ENCODE assay signal across 18 mouse cellular contexts in genomic region chr3:135042195-135042594, GRCm38 (mm10).
DNase-seq lines count a peak whose midpoint lies in the region; ATAC-seq lines count a peak whose summit lies in the region.
"Had no signal": no experiment of that assay in that cellular context is flagged by ENCODE, and none has a peak within 500 bp of the region (broad histone marks: within the 10 kb centered on the region; RNA-seq: fewer than 3 reads in every experiment).

No protein-coding gene starts in this region.

- no peak overlapping the region for H3K4me3 ChIP-seq in embryonic facial prominence, embryonic 11.5 days (ENCODE audit: low read depth, low read length)
- H3K4me3 ChIP-seq in embryonic facial prominence, embryonic 10.5 days = no peak overlapping the region
- no peak overlapping the region for H3K4me3 ChIP-seq in neural tube, embryonic 14.5 days (ENCODE audit: low read depth, low read length)
- H3K4me3 ChIP-seq in neural tube, embryonic 15.5 days (replicated peaks) = no peak overlapping the region
- H3K4me3 ChIP-seq: forebrain, embryonic 15.5 days; heart, embryonic 13.5 days; stomach, embryonic 15.5 days had no signal

- WGBS in embryonic facial prominence, embryonic 11.5 days = 49% methylated on average over 4 of the region's 4 CpGs
- 56% methylated on average over 4 of the region's 4 CpGs for WGBS in embryonic facial prominence, embryonic 10.5 days
- WGBS in neural tube, embryonic 14.5 days = 38% methylated on average over 4 of the region's 4 CpGs
- WGBS in neural tube, embryonic 15.5 days = 47% methylated on average over 4 of the region's 4 CpGs

- H3K36me3 ChIP-seq in embryonic facial prominence, embryonic 11.5 days (replicated peaks; ENCODE audit: control insufficient read depth, insufficient read depth, low read depth, low read length) = no peaks in the 10 kb centered on the region
- H3K36me3 ChIP-seq in embryonic facial prominence, embryonic 10.5 days (replicated peaks) = no peaks in the 10 kb centered on the region
- H3K36me3 ChIP-seq in neural tube, embryonic 14.5 days (ENCODE audit: control insufficient read depth, insufficient read depth, low read length) = no peaks in the 10 kb centered on the region
- no peaks in the 10 kb centered on the region for H3K36me3 ChIP-seq in neural tube, embryonic 15.5 days
- H3K36me3 ChIP-seq: forebrain, embryonic 15.5 days; G1E; heart, embryonic 13.5 days; stomach, embryonic 15.5 days had no signal

- no peaks in the 10 kb centered on the region for H3K4me1 ChIP-seq in embryonic facial prominence, embryonic 11.5 days (ENCODE audit: control insufficient read depth, insufficient read depth, low read length)
- 0 out of 2 replicates have a peak, but pooled peaks cover 3% of the 10 kb centered on the region for H3K4me1 ChIP-seq in embryonic facial prominence, embryonic 10.5 days
- no peaks in the 10 kb centered on the region for H3K4me1 ChIP-seq in neural tube, embryonic 14.5 days (ENCODE audit: control insufficient read depth, insufficient read depth, low read length)
- H3K4me1 ChIP-seq in neural tube, embryonic 15.5 days = no peaks in the 10 kb centered on the region
- H3K4me1 ChIP-seq: forebrain, embryonic 15.5 days; heart, embryonic 13.5 days; stomach, embryonic 15.5 days had no signal

- no peak overlapping the region for H3K4me2 ChIP-seq in embryonic facial prominence, embryonic 11.5 days (ENCODE audit: low read depth, low read length)
- no peak overlapping the region for H3K4me2 ChIP-seq in neural tube, embryonic 14.5 days (ENCODE audit: low read depth, low read length)
- no peak overlapping the region for H3K4me2 ChIP-seq in neural tube, embryonic 15.5 days
- H3K4me2 ChIP-seq: forebrain, embryonic 15.5 days; heart, embryonic 13.5 days; stomach, embryonic 15.5 days had no signal

- H3K9ac ChIP-seq in embryonic facial prominence, embryonic 11.5 days (replicated peaks; ENCODE audit: low read length) = no peak overlapping the region
- no peak overlapping the region for H3K9ac ChIP-seq in neural tube, embryonic 14.5 days (replicated peaks; ENCODE audit: low read depth, low read length)
- no peak overlapping the region for H3K9ac ChIP-seq in neural tube, embryonic 15.5 days (replicated peaks)
- H3K9ac ChIP-seq: forebrain, embryonic 15.5 days; heart, embryonic 13.5 days; liver, embryonic 14.5 days; stomach, embryonic 15.5 days had no signal

- peak; percentile 45; the same call in 1 of the 2 replicates for ATAC-seq in embryonic facial prominence, embryonic 11.5 days (replicated peaks; ENCODE audit: insufficient number of reproducible peaks, low FRiP score, low TSS enrichment, low read depth)
- peak; percentile 55; the same call in 1 of the 2 replicates for ATAC-seq in neural tube, embryonic 14.5 days (ENCODE audit: low read depth)
- no peak for ATAC-seq in neural tube, embryonic 15.5 days (ENCODE audit: low FRiP score)
- ATAC-seq: CD4-positive, CD25-positive, alpha-beta regulatory T cell, adult 4 months; forebrain, embryonic 15.5 days had no signal

- no peaks in the 10 kb centered on the region for H3K9me3 ChIP-seq in embryonic facial prominence, embryonic 11.5 days (replicated peaks; ENCODE audit: control insufficient read depth, low read length)
- H3K9me3 ChIP-seq in embryonic facial prominence, embryonic 10.5 days = no peaks in the 10 kb centered on the region
- H3K9me3 ChIP-seq in neural tube, embryonic 14.5 days (ENCODE audit: control insufficient read depth, low read length) = no peaks in the 10 kb centered on the region
- no peaks in the 10 kb centered on the region for H3K9me3 ChIP-seq in neural tube, embryonic 15.5 days (replicated peaks)
- H3K9me3 ChIP-seq: forebrain, embryonic 15.5 days; G1E; heart, embryonic 13.5 days; stomach, embryonic 15.5 days had no signal

- no peak for DNase-seq in embryonic facial prominence, embryonic 11.5 days (ENCODE audit: low spot score)
- DNase-seq in embryonic facial prominence, embryonic 10.5 days (ENCODE audit: low spot score) = no peak
- peak; percentile 27 for DNase-seq in kidney, postnatal 10 days
- DNase-seq in kidney, adult 18-20 months = no peak
- no peak for DNase-seq in cerebellum, postnatal 36 days
- DNase-seq in natural killer cell, adult 2 months (ENCODE audit: low spot score in 2 of 2) = no peak
- DNase-seq: cerebellum, adult 9-10 months; heart, postnatal 4 days; lung, postnatal 14 days; spleen, adult 18-20 months had no signal

- H3K27me3 ChIP-seq in embryonic facial prominence, embryonic 11.5 days (ENCODE audit: control insufficient read depth, insufficient read depth, low read length) = no peaks in the 10 kb centered on the region
- H3K27me3 ChIP-seq in embryonic facial prominence, embryonic 10.5 days (replicated peaks; ENCODE audit: low read depth, poor library complexity, severe bottlenecking) = no peaks in the 10 kb centered on the region
- H3K27me3 ChIP-seq in neural tube, embryonic 14.5 days (ENCODE audit: control insufficient read depth, insufficient read depth, low read length) = no peaks in the 10 kb centered on the region
- no peaks in the 10 kb centered on the region for H3K27me3 ChIP-seq in neural tube, embryonic 15.5 days (replicated peaks)
- H3K27me3 ChIP-seq: forebrain, embryonic 15.5 days; heart, embryonic 13.5 days; stomach, embryonic 15.5 days had no signal

- H3K27ac ChIP-seq in embryonic facial prominence, embryonic 11.5 days (replicated peaks; ENCODE audit: low read depth, low read length) = no peak overlapping the region
- H3K27ac ChIP-seq in embryonic facial prominence, embryonic 10.5 days (replicated peaks) = no peak overlapping the region
- no peak overlapping the region for H3K27ac ChIP-seq in neural tube, embryonic 14.5 days (ENCODE audit: low read depth, low read length)
- no peak overlapping the region for H3K27ac ChIP-seq in neural tube, embryonic 15.5 days (replicated peaks)
- H3K27ac ChIP-seq: forebrain, embryonic 15.5 days; heart, embryonic 13.5 days; liver, embryonic 14.5 days; stomach, embryonic 15.5 days had no signal
